Mouse (Mus musculus): ENCODE data around the gene Tmem132b. TPM values are rescaled to one million over a fixed set of nuclear protein-coding genes. Genes with fewer than 3 reads are reported as not detected.
A peak's percentile ranks its signal among the peaks of the same experiment; 100 is the strongest.

Tmem132b gene
- polyA plus RNA-seq, 1 experiment from 2014 or later = not detected

DNA sequence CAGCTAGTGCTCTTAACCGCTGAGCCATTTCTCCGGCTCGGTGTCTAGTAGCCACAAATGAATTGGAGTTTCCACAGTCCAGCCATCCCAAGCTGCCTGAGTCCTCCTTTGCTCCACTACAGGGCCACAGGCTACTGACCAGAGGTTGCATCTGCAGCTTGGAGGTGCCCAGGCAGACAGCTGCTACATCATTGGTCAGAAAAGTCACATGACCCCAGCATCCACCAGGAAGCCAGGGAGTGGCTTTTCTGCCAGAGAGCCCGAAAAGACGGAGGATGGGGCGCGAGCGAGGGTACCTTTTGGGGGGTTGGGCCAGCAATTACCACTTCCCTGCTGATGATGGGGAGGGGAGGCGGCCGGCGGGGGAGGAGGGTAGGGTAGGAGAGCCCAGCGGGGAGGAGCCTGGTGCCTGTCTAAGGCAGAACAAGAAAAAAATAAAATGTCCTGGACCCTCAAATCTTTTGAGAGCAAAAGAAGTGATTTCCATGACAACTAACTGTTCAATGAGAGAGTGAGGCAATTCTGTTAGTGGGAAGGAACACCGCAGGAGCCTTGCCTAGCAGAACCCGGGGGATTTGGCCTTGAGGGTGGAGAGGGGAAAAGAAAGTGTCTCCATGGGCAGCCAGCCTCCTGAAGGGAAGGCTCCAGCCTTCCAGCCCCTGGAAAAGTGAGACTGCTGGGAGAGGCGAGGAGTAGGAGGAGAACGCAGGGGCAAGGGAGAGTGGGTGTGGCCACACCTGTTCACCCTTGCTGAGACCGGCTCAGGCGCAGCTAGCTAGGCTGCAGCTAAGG lies 57.5 kb downstream of the Tmem132b start:
- no peak overlapping the region for H3K4me3 ChIP-seq (ENCODE audit: low read depth, low read length)
- H3K9me3 ChIP-seq (ENCODE audit: low read length) = no peaks in the 10 kb centered on the region
- H3K4me2 ChIP-seq (ENCODE audit: low read depth, low read length) = no peak overlapping the region
- no peaks in the 10 kb centered on the region for H3K4me1 ChIP-seq (ENCODE audit: insufficient read depth)
- no peak overlapping the region for H3K9ac ChIP-seq (replicated peaks)
- 8% methylated on average over 18 of the region's 18 CpGs for WGBS (ENCODE audit: insufficient replicate concordance)
- no peaks in the 10 kb centered on the region for H3K27me3 ChIP-seq (ENCODE audit: insufficient read depth, low read length)
- ATAC-seq (no peak), DNase-seq (no peak)
- H3K36me3 ChIP-seq (replicated peaks; ENCODE audit: insufficient read depth, low read length) = no peaks in the 10 kb centered on the region
- H3K27ac ChIP-seq (ENCODE audit: low read depth) = no peak overlapping the region
- TF ChIP-seq CTCF (IDR thresholded peaks at IDR 0.05; ENCODE audit: low read depth) (no peak), EP300 (IDR thresholded peaks at IDR 0.05; ENCODE audit: low read depth) (no peak)

- Histone ChIP-seq H3K4me3 (ENCODE audit: low read depth, low read length) (no peak overlapping the region), H3K4me1 (ENCODE audit: insufficient read depth) (no peaks in the 10 kb centered on the region), H3K27me3 (ENCODE audit: insufficient read depth, low read length) (no peaks in the 10 kb centered on the region), H3K9ac (replicated peaks) (no peak overlapping the region), H3K4me2 (ENCODE audit: low read depth, low read length) (no peak overlapping the region), H3K36me3 (replicated peaks; ENCODE audit: insufficient read depth, low read length) (no peaks in the 10 kb centered on the region), H3K9me3 (ENCODE audit: low read length) (no peaks in the 10 kb centered on the region), H3K27ac (ENCODE audit: low read depth) (no peak overlapping the region)
- DNase-seq (no peak), ATAC-seq (no peak)
- no peak for TF ChIP-seq CTCF (IDR thresholded peaks at IDR 0.05; ENCODE audit: low read depth)
- TF ChIP-seq EP300 (IDR thresholded peaks at IDR 0.05; ENCODE audit: low read depth) = no peak
- WGBS (ENCODE audit: insufficient replicate concordance) = 75% methylated on average over 10 of the region's 10 CpGs
Measured at GRCm38 (mm10) chr5:125598056-125598455, 66.5 kb downstream of the Tmem132b start.

- no peak overlapping the region for H3K9ac ChIP-seq (replicated peaks)
- H3K4me3 ChIP-seq (ENCODE audit: low read depth, low read length) = no peak overlapping the region
- no peak overlapping the region for H3K27ac ChIP-seq (ENCODE audit: low read depth)
- H3K4me2 ChIP-seq (ENCODE audit: low read depth, low read length) = no peak overlapping the region
- no peaks in the 10 kb centered on the region for H3K27me3 ChIP-seq (ENCODE audit: insufficient read depth, low read length)
- TF ChIP-seq CTCF (IDR thresholded peaks at IDR 0.05; ENCODE audit: low read depth) (no peak), EP300 (IDR thresholded peaks at IDR 0.05; ENCODE audit: low read depth) (no peak)
- no peaks in the 10 kb centered on the region for H3K4me1 ChIP-seq (ENCODE audit: insufficient read depth)
- no peaks in the 10 kb centered on the region for H3K36me3 ChIP-seq (replicated peaks; ENCODE audit: insufficient read depth, low read length)
- 79% methylated on average over 12 of the region's 12 CpGs for WGBS (ENCODE audit: insufficient replicate concordance)
- H3K9me3 ChIP-seq (ENCODE audit: low read length) = 0 out of 2 replicates have a peak, but pooled peaks cover 6% of the 10 kb centered on the region
- no peak for ATAC-seq
- no peak for DNase-seq
Measured at GRCm38 (mm10) chr5:125607146-125607545, 75.6 kb downstream of the Tmem132b start.

GRCm38 (mm10) chr5:125609968-125610367 lies 78.4 kb downstream of the Tmem132b start:
- Histone ChIP-seq H3K4me1 (ENCODE audit: insufficient read depth) (no peaks in the 10 kb centered on the region), H3K4me2 (ENCODE audit: low read depth, low read length) (no peak overlapping the region), H3K36me3 (replicated peaks; ENCODE audit: insufficient read depth, low read length) (no peaks in the 10 kb centered on the region), H3K4me3 (ENCODE audit: low read depth, low read length) (no peak overlapping the region), H3K27ac (ENCODE audit: low read depth) (no peak overlapping the region), H3K9me3 (ENCODE audit: low read length) (0 out of 2 replicates have a peak, but pooled peaks cover 6% of the 10 kb centered on the region), H3K9ac (replicated peaks) (no peak overlapping the region), H3K27me3 (ENCODE audit: insufficient read depth, low read length) (no peaks in the 10 kb centered on the region)
- ATAC-seq (no peak), DNase-seq (no peak)
- TF ChIP-seq CTCF (IDR thresholded peaks at IDR 0.05; ENCODE audit: low read depth) = 0 out of 2 replicates have a peak, but pooled peaks have one; percentile 4
- no peak for TF ChIP-seq EP300 (IDR thresholded peaks at IDR 0.05; ENCODE audit: low read depth)
- 40% methylated on average over 1 of the region's 1 CpGs for WGBS (ENCODE audit: insufficient replicate concordance)

DNA sequence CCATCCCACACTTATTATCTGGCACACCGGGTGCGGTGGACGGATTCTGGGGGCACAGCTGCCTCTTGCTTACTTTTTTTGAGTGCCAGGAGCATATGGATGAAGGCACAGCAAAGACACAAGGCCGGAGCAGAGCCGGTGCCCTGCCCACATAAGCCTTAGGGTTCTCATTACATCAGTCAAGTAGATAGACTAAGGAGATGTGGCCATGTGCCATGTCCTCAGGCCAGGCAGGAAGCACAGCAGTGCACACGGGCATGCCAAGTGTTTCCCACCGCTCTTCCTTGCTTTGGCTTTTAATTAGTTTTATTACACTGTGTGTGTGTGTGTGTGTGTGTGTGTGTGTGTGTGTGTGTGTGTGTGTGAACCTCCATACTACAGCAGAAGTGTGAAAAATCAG lies 80.9 kb downstream of the Tmem132b start:
- no peaks in the 10 kb centered on the region for H3K36me3 ChIP-seq (replicated peaks; ENCODE audit: insufficient read depth, low read length)
- no peak overlapping the region for H3K4me2 ChIP-seq (ENCODE audit: low read depth, low read length)

DNA sequence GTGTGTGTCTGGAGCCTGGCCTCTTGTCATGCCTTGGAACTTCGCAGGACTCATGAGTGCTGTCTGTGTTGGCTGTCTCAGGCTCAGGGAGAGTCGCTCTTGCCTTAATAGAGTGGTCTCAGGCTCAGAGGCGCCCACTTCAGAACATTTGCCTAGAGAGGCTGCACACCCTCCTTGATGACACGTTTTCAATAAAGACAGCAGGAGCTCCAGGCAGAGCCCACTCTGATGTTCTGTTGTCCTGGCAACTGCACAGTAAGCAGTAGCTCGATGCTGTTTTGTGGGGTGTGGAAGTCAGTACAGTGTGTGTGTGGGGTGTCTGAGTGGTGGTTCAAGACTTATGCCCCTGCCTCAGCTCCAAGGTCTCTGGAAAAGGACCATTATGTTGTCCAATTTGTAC lies 81.6 kb downstream of the Tmem132b start:
- Histone ChIP-seq H3K4me1 (ENCODE audit: insufficient read depth) (no peaks in the 10 kb centered on the region), H3K27ac (ENCODE audit: low read depth) (no peak overlapping the region), H3K27me3 (ENCODE audit: insufficient read depth, low read length) (no peaks in the 10 kb centered on the region), H3K9ac (replicated peaks) (no peak overlapping the region), H3K4me2 (ENCODE audit: low read depth, low read length) (no peak overlapping the region), H3K9me3 (ENCODE audit: low read length) (0 out of 2 replicates have a peak, but pooled peaks cover 6% of the 10 kb centered on the region), H3K4me3 (ENCODE audit: low read depth, low read length) (no peak overlapping the region), H3K36me3 (replicated peaks; ENCODE audit: insufficient read depth, low read length) (no peaks in the 10 kb centered on the region)
- no peak for TF ChIP-seq CTCF (IDR thresholded peaks at IDR 0.05; ENCODE audit: low read depth)
- TF ChIP-seq EP300 (IDR thresholded peaks at IDR 0.05; ENCODE audit: low read depth) = no peak
- DNase-seq = no peak
- no peak for ATAC-seq
- 74% methylated on average over 5 of the region's 5 CpGs for WGBS (ENCODE audit: insufficient replicate concordance)

More for the DNA sequence above, 80.9 kb downstream of the Tmem132b start:
- WGBS (ENCODE audit: insufficient replicate concordance) = 83% methylated on average over 7 of the region's 7 CpGs
- DNase-seq (no peak), ATAC-seq (no peak)
- no peak overlapping the region for H3K27ac ChIP-seq (ENCODE audit: low read depth)
- no peaks in the 10 kb centered on the region for H3K27me3 ChIP-seq (ENCODE audit: insufficient read depth, low read length)
- H3K9ac ChIP-seq (replicated peaks) = no peak overlapping the region
- no peaks in the 10 kb centered on the region for H3K4me1 ChIP-seq (ENCODE audit: insufficient read depth)
- 0 out of 2 replicates have a peak, but pooled peaks cover 6% of the 10 kb centered on the region for H3K9me3 ChIP-seq (ENCODE audit: low read length)
- no peak overlapping the region for H3K4me3 ChIP-seq (ENCODE audit: low read depth, low read length)
- TF ChIP-seq CTCF (IDR thresholded peaks at IDR 0.05; ENCODE audit: low read depth) (no peak), EP300 (IDR thresholded peaks at IDR 0.05; ENCODE audit: low read depth) (no peak)

All from liver, postnatal 0 days (tissue).